Mouse (Mus musculus) heart, embryonic 13.5 days (tissue): ENCODE data around the gene Appl2. TPM values are rescaled to one million over a fixed set of nuclear protein-coding genes. Genes with fewer than 3 reads are reported as not detected.

ENCODE experiments used
- ATAC-seq: fragments of 200-750 bp; cut with Nextera tagmentation; 2 replicates; pipeline ENCODE4 v1.8.0; 2017; ENCODE audit warnings: moderate TSS enrichment; ENCODE audit not compliant: insufficient number of reproducible peaks, low FRiP score, low TSS enrichment; ENCODE audit errors: extremely low read depth
- H3K27ac ChIP-seq: fragments of 300-500 bp; sonication (generic); replicated peaks from 2 replicates; pipeline ENCODE4 v1.5.1; 2015; ENCODE audit warnings: moderate library complexity, mild to moderate bottlenecking, inconsistent platforms
- H3K27me3 ChIP-seq: fragments of 300-500 bp; sonication (generic); replicated peaks from 2 replicates; pipeline ENCODE4 v1.6.1; 2015; ENCODE audit warnings: mild to moderate bottlenecking, inconsistent platforms
- H3K36me3 ChIP-seq: fragments of 300-500 bp; sonication (generic); 2 replicates; pipeline ENCODE4 v1.6.1; 2015; ENCODE audit warnings: mild to moderate bottlenecking, inconsistent platforms
- H3K4me1 ChIP-seq: fragments of 300-500 bp; sonication (generic); 2 replicates; pipeline ENCODE4 v1.6.1; 2015; ENCODE audit warnings: inconsistent platforms
- H3K4me2 ChIP-seq: fragments of 300-500 bp; sonication (generic); 2 replicates; pipeline ENCODE4 v1.6.1; 2015; ENCODE audit warnings: inconsistent platforms, mild to moderate bottlenecking, moderate library complexity
- H3K4me3 ChIP-seq: fragments of 300-500 bp; sonication (generic); 2 replicates; pipeline ENCODE4 v1.5.1; 2015; ENCODE audit warnings: moderate library complexity, mild to moderate bottlenecking, inconsistent platforms
- H3K9ac ChIP-seq: fragments of 300-500 bp; sonication (generic); 2 replicates; pipeline ENCODE4 v1.6.1; 2015; ENCODE audit warnings: inconsistent platforms, mild to moderate bottlenecking, moderate library complexity
- H3K9me3 ChIP-seq: fragments of 300-500 bp; sonication (generic); 2 replicates; pipeline ENCODE4 v1.6.1; 2016; ENCODE audit warnings: inconsistent platforms
- WGBS: fragments of 180-500 bp; shearing (Covaris S2); methylation state at CpG from one replicate; pipeline ENCODE4 v1.1.7; 2015; ENCODE audit warnings: mixed read lengths; 5-methylcytosine and 5-hydroxymethylcytosine counted together
- polyA plus RNA-seq: library from polyadenylated mRNA; unstranded; fragments of >200 nt; fragmentation: Nextera tagmentation; extraction: Ambion mirVana; gene quantifications from 2 replicates; pipeline ENCODE4 v1.2.1, GENCODE M21; 2015

The Appl2 gene
- polyA plus RNA-seq, 1 experiment from 2014 or later: 23.4 TPM

GRCm38 (mm10) chr10:83630899-83631298 lies 17.6 kb downstream of the Appl2 start:
- Histone ChIP-seq H3K36me3 (peaks cover 50% of the 10 kb centered on the region), H3K4me2 (no peak overlapping the region), H3K9me3 (no peaks in the 10 kb centered on the region), H3K27me3 (no peaks in the 10 kb centered on the region), H3K9ac (no peak overlapping the region), H3K4me3 (no peak overlapping the region), H3K27ac (no peak overlapping the region; the same call in 1 of the 2 replicates), H3K4me1 (peaks cover 28% of the 10 kb centered on the region)
- ATAC-seq: no peak
- WGBS: 44% methylated on average over 3 of the region's 3 CpGs

GRCm38 (mm10) chr10:83629878-83630277 lies 18.7 kb downstream of the Appl2 start:
- WGBS: 90% methylated on average over 5 of the region's 5 CpGs
- Histone ChIP-seq H3K9ac (no peak overlapping the region), H3K4me1 (peaks cover 18% of the 10 kb centered on the region), H3K27ac (no peak overlapping the region), H3K4me2 (no peak overlapping the region), H3K4me3 (no peak overlapping the region), H3K27me3 (no peaks in the 10 kb centered on the region), H3K36me3 (peaks cover 57% of the 10 kb centered on the region), H3K9me3 (no peaks in the 10 kb centered on the region)
- ATAC-seq: no peak

- H3K9ac ChIP-seq: no peak overlapping the region
- no peaks in the 10 kb centered on the region for H3K27me3 ChIP-seq
- H3K27ac ChIP-seq: no peak overlapping the region
- H3K36me3 ChIP-seq: peaks cover 58% of the 10 kb centered on the region
- H3K4me1 ChIP-seq: peaks cover 12% of the 10 kb centered on the region
- no peak overlapping the region for H3K4me2 ChIP-seq
- H3K9me3 ChIP-seq: no peaks in the 10 kb centered on the region
- ATAC-seq: no peak
- no peak overlapping the region for H3K4me3 ChIP-seq
- 82% methylated on average over 12 of the region's 12 CpGs for WGBS
Measured at GRCm38 (mm10) chr10:83629190-83629781, 19.3 kb downstream of the Appl2 start.

GRCm38 (mm10) chr10:83628241-83628640 lies 20.3 kb downstream of the Appl2 start:
- 83% methylated on average over 4 of the region's 4 CpGs for WGBS
- no peak for ATAC-seq
- peaks cover 61% of the 10 kb centered on the region for H3K36me3 ChIP-seq

GRCm38 (mm10) chr10:83627113-83627687 lies 21.3 kb downstream of the Appl2 start:
- peaks cover 66% of the 10 kb centered on the region for H3K36me3 ChIP-seq
- no peak overlapping the region for H3K27ac ChIP-seq

More at GRCm38 (mm10) chr10:83628241-83628640, 20.3 kb downstream of the Appl2 start:
- Histone ChIP-seq H3K9me3 (no peaks in the 10 kb centered on the region), H3K4me3 (no peak overlapping the region), H3K27ac (no peak overlapping the region), H3K4me1 (peaks cover 10% of the 10 kb centered on the region), H3K27me3 (no peaks in the 10 kb centered on the region), H3K9ac (no peak overlapping the region), H3K4me2 (no peak overlapping the region)

GRCm38 (mm10) chr10:83624841-83625240 lies 23.7 kb downstream of the Appl2 start:
- H3K4me3 ChIP-seq: no peak overlapping the region
- ATAC-seq: no peak
- 85% methylated on average over 12 of the region's 12 CpGs for WGBS
- H3K9me3 ChIP-seq: no peaks in the 10 kb centered on the region
- H3K27me3 ChIP-seq: no peaks in the 10 kb centered on the region
- no peak overlapping the region for H3K4me2 ChIP-seq
- no peak overlapping the region for H3K9ac ChIP-seq
- peaks cover 79% of the 10 kb centered on the region for H3K36me3 ChIP-seq
- no peak overlapping the region for H3K27ac ChIP-seq
- H3K4me1 ChIP-seq: no peaks in the 10 kb centered on the region

More at GRCm38 (mm10) chr10:83627113-83627687, 21.3 kb downstream of the Appl2 start:
- Histone ChIP-seq H3K9me3 (no peaks in the 10 kb centered on the region), H3K27me3 (no peaks in the 10 kb centered on the region), H3K9ac (no peak overlapping the region), H3K4me2 (no peak overlapping the region), H3K4me1 (peaks cover 10% of the 10 kb centered on the region), H3K4me3 (no peak overlapping the region)
- ATAC-seq: no peak
- 92% methylated on average over 9 of the region's 9 CpGs for WGBS

- peaks cover 74% of the 10 kb centered on the region for H3K36me3 ChIP-seq
- no peak for ATAC-seq
Measured at GRCm38 (mm10) chr10:83624065-83624464, 24.5 kb downstream of the Appl2 start.

GRCm38 (mm10) chr10:83620350-83621055 lies 28.0 kb downstream of the Appl2 start:
- WGBS: 91% methylated on average over 24 of the region's 24 CpGs

More at GRCm38 (mm10) chr10:83624065-83624464, 24.5 kb downstream of the Appl2 start:
- H3K9ac ChIP-seq: no peak overlapping the region
- 77% methylated on average over 8 of the region's 8 CpGs for WGBS
- H3K27ac ChIP-seq: no peak overlapping the region
- no peaks in the 10 kb centered on the region for H3K27me3 ChIP-seq
- H3K9me3 ChIP-seq: no peaks in the 10 kb centered on the region
- H3K4me1 ChIP-seq: no peaks in the 10 kb centered on the region
- no peak overlapping the region for H3K4me2 ChIP-seq
- H3K4me3 ChIP-seq: no peak overlapping the region

GRCm38 (mm10) chr10:83618819-83619440 lies 29.6 kb downstream of the Appl2 start:
- WGBS: 81% methylated on average over 12 of the region's 12 CpGs
- H3K9me3 ChIP-seq: no peaks in the 10 kb centered on the region

More at GRCm38 (mm10) chr10:83620350-83621055, 28.0 kb downstream of the Appl2 start:
- no peaks in the 10 kb centered on the region for H3K9me3 ChIP-seq
- no peak overlapping the region for H3K27ac ChIP-seq
- no peak for ATAC-seq
- no peak overlapping the region for H3K4me3 ChIP-seq
- H3K36me3 ChIP-seq: peaks cover 51% of the 10 kb centered on the region
- H3K27me3 ChIP-seq: no peaks in the 10 kb centered on the region
- H3K4me2 ChIP-seq: no peak overlapping the region
- H3K4me1 ChIP-seq: peaks cover 4% of the 10 kb centered on the region; the same call in 1 of the 2 replicates
- H3K9ac ChIP-seq: no peak overlapping the region

GRCm38 (mm10) chr10:83617366-83617765 lies 31.2 kb downstream of the Appl2 start:
- Histone ChIP-seq H3K27me3 (no peaks in the 10 kb centered on the region), H3K4me2 (no peak overlapping the region), H3K27ac (no peak overlapping the region), H3K4me1 (peaks cover 12% of the 10 kb centered on the region), H3K9me3 (no peaks in the 10 kb centered on the region), H3K9ac (no peak overlapping the region), H3K4me3 (no peak overlapping the region), H3K36me3 (peaks cover 58% of the 10 kb centered on the region)
- WGBS: 56% methylated on average over 10 of the region's 10 CpGs
- no peak for ATAC-seq

More at GRCm38 (mm10) chr10:83618819-83619440, 29.6 kb downstream of the Appl2 start:
- Histone ChIP-seq H3K4me2 (no peak overlapping the region), H3K4me3 (no peak overlapping the region), H3K36me3 (peaks cover 48% of the 10 kb centered on the region), H3K9ac (no peak overlapping the region), H3K27me3 (no peaks in the 10 kb centered on the region), H3K27ac (no peak overlapping the region), H3K4me1 (peaks cover 12% of the 10 kb centered on the region)
- ATAC-seq: no peak

- H3K9me3 ChIP-seq: no peaks in the 10 kb centered on the region
- H3K4me1 ChIP-seq: peaks cover 12% of the 10 kb centered on the region
- H3K4me3 ChIP-seq: no peak overlapping the region
- H3K9ac ChIP-seq: no peak overlapping the region
- WGBS: 93% methylated on average over 14 of the region's 14 CpGs
- H3K36me3 ChIP-seq: peaks cover 78% of the 10 kb centered on the region
- no peak for ATAC-seq
- no peaks in the 10 kb centered on the region for H3K27me3 ChIP-seq
- no peak overlapping the region for H3K4me2 ChIP-seq
- no peak overlapping the region for H3K27ac ChIP-seq
Measured at GRCm38 (mm10) chr10:83612648-83613215, 35.8 kb downstream of the Appl2 start.
